Mouse (Mus musculus): ENCODE measurements around the gene Pitx2. TPM values are rescaled to one million over a fixed set of nuclear protein-coding genes. Genes with fewer than 3 reads are reported as not detected.

The Pitx2 gene
- total RNA-seq (2021): 1 to 10 TPM; 1.3 TPM

DNA sequence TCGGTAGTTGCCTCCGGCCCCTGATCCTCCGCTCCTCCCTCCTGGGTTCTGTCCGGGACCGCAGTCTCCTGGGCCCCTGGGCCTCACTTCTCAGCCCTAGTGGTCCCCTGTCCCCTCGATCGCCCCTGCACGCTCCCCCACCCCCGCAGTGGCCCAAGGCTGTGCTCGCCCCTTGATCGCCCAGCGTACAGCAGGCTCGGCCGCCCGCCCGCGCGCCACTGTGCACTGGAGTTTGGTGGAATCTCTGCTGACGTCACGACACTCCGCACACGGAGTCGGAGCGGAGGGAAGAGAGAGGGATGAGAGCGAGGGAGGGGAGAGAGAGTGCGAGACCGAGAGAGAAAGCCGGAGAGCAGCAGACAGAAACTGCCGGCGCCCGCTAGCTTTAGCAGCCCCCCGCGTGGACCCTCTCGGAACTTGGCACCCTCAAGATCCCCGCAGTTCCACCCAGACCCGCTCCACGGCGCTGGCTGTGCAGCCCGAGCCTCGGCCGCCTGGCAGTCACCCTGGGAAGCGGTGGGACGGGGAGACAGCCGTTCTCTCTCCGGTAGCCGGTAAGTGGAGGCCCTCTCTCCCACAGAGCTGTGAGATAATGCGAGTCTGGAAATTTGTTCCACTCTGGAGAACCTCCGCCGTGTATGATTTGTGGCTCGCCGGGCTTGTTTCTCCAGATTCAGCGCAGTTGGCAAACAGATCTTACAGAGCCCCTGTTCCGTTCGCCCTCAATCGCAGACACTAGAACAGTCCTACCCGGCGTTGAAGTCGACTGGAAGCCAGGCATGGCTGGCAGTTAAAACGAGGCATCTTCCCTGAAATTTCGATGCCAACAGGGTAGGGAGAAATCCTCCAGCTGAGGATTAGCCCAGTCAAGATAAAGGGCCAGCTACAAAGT is at the start of gene Pitx2:
Pitx2 (plus strand) TSS at position 270 of the 892 bp plus-strand sequence.
- DNase-seq (ENCODE audit: low spot score): no peak
- intact Hi-C loops (cut with DNase I): no loop called here

DNA sequence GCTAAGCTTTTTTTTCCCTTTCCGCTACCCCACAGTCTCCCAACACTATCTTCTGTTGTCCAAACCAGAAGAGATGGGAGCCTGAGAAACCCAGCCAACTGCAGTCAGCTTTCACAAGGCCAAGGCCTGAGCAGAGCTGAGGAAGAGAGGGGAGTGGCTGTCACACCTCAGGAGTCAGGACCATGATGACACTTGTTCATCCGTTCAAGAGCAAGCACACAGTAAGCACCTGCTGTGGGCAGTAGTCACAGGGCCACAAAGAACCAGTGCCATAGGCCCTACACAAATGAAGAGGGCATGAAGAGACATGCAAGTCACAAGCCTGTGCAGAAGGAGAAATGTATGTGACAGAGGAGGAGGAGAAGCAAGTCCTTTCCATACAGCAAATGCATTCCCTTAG is 49.7 kb upstream of the Pitx2 start:
- DNase-seq (ENCODE audit: low spot score): no peak
- intact Hi-C loops (cut with DNase I): no loop called here

DNA sequence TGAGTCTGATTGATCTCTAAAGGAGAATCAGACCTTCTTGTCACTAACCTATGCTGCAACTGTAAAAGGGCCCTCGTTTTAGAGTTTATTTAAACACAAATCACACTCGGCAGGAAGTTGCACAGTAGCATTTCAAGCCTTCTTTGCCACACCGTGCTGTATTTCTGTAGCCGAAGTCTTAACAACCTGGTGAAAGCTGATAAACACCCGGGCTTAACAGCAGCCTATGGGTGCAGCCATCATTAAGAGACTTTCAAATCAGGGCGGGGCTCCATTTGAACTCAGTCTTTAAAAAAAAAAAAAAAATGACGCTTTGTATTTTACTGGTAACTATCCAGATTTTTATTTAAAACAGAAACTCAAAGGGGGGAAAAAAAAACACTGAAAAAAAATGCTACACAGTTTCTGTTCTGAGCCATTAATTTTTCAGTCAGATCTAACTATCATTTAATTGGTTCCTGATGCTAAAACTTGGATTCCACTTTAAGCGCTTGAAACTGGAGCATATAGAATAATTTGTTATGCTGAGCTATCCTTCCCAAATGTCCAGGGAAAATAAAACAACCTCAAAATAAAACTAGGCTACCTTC is 48.5 kb upstream of the Pitx2 start:
- intact Hi-C loops (cut with DNase I): no loop called here
- no peak for DNase-seq (ENCODE audit: low spot score)

DNA sequence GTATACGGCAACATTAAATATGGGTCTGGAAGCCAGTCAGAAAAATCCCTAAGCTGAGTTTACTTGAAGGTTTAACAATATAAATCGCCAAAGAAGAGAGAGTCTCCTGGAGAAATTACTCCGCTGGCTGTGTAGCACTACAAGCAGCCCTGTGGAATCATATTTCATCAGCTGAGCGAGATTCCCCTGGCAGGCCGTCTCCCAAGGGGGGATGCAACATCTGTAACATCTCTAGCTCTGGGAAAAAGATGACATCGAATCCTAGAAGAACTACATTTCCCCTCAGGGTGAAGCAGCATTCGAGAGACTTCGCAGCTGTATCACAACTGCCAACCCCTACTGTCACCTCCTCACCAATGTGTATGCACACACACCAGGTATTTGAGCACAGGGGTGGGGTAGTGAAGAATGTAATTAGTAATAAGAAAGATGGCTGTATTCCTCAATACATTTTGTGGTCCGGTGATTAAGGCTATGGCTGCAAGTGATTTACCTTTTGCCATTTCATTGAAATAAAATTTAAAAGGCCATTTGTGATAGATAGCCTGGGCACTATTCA is 40.8 kb upstream of the Pitx2 start:
- no peak for DNase-seq (ENCODE audit: low spot score)
- intact Hi-C loops (cut with DNase I): no loop called here

DNA sequence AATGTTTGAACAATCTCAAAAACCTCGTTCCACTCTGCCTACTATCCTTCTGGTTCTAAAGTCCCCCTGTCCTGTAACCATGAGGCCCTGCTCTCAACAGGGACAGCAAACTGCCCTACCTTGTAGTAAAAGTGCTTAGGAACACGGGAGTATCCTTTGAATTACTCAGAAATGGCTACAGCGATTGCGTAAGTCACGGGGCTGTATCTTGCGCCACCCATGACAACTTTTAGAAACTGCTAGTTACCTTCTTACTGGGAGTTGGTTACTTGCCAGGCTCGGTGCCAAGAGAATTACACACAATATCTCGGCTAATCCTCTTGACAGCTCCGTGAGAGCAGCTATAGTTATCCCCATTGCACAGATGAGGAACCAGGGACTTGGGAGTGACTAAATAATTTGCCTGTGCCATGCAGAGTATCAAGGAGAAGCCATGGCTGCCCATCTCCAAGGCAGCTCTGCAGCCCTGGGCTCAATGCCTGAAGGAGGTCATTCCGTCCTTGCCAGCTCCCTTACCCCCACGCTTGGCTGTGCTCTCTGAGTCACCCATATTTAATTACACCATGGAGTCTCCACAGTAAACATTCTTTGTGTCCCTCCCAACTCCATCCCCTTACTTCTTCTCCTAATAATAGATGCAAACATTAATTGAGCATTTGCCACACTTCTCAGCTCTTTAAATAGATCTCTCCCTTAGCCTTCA is 38.2 kb upstream of the Pitx2 start:
- no peak for DNase-seq (ENCODE audit: low spot score)
- intact Hi-C loops (cut with DNase I): no loop called here

DNA sequence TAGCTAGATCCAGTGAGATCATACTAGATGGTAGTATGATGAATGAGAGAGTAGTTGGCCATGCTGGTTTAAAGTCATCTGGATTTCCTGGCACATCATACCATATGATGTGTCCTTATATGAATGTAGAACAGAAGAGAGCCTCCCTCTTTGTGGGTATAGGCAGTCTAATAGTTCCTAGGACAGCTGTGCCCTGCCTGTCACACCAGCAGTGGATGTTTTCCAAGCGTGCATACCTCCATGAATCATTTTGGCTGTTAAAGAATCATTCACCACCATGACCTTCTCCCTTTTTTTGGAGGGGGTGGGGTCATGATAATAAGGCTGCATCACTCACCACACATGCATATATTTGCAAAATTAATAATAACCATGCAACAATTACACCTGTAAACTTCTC is 35.4 kb upstream of the Pitx2 start:
- intact Hi-C loops (cut with DNase I): no loop called here
- DNase-seq (ENCODE audit: low spot score): no peak

DNA sequence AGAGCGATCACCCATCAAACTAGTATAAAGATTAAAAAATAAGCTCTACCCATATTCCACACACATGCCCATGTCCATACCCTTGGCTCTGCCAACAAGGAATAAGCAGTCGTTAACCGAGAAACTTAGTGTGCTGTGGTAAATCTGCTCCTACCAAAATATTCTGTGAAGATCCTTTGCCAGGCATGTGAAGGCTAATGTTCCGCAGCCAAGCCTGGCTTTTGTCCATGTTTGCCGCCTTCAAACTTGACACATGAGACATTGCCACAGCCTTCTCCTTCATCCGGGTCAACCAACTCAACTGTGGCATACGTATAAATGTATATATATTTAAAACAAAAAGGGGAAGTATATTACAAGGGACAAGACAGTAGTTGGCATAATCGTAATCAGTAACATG is 34.0 kb upstream of the Pitx2 start:
- no peak for DNase-seq (ENCODE audit: low spot score)
- intact Hi-C loops (cut with DNase I): no loop called here

DNA sequence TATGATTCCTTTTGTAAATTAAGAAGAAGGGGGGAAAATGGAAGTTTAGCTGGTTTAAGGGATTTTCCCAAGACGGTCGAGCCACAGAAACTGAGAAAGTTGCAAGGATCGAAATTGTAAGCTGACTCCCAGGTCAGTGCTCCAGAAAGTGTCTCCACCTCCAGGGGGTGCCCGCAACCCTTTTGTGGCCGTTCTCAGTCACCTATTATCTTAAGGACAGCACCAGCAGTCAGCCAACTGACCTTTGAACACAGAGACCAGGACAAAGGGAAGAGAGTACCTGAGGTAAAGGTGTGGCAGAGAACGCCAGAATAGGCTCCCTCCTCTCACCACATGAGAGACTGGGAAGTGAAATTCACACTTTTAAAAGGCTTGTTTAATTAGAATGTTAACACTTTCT is 33.0 kb upstream of the Pitx2 start:
- no peak for DNase-seq (ENCODE audit: low spot score)
- intact Hi-C loops (cut with DNase I): no loop called here

DNA sequence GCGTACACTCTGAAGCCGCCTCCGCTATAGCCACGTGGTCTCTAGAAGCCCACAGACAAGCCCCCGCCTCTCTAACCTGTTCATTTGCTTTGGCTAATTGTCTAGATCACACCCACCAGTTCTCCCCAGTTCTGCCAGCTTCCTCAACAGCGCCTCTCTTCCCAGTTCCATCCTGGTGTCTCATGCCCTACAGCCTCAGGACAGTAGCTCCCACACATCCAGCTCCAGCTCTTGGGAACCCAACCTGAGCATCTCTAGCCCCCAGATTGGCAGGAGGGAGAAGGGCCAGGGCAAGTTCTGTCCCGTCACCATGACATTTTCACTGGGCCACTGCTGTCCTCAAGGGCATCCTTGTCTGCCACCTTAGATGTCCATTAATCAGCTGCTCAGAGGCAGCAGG is 29.3 kb upstream of the Pitx2 start:
- intact Hi-C loops (cut with DNase I): no loop called here
- DNase-seq (ENCODE audit: low spot score): no peak

DNA sequence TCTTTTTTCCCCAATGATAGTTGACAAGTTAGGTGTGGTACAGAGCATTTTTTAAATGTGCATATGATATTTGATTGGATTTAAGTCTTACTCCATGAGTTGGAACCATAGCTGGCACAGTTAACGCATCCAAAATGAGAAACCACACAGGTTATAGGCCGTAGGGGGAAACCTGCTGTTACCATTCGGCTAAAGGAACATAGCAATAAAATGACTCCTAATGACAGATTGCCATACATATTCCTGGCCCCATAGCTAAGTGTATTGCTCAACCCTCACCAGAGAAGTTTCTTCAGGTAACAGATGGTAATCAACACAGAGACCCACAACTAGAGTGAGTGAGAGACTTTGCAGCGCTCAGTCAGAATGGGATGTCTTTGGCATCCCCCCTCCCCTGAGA is 27.9 kb upstream of the Pitx2 start:
- DNase-seq (ENCODE audit: low spot score): no peak
- intact Hi-C loops (cut with DNase I): no loop called here

DNA sequence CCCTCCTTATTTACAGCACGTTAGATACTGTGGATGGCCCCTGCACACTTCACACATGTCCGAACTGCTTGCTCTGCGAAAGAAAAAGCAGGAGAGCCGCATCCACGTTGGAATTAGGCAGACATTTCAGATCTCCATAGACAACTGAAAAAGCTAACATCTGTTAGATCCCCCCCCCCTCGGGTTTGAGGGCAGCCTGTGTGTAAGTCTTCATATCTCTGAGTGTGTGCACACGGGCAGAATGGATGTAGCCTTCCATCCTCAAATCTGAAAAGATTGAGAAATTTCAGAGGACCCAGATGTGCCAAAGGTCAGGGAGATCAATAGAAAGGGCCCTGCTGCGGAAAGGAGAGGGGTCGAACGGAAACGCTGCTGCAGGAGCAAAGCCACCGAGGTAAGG is 5.2 kb upstream of the Pitx2 start:
- intact Hi-C loops (cut with DNase I): no loop called here

DNA sequence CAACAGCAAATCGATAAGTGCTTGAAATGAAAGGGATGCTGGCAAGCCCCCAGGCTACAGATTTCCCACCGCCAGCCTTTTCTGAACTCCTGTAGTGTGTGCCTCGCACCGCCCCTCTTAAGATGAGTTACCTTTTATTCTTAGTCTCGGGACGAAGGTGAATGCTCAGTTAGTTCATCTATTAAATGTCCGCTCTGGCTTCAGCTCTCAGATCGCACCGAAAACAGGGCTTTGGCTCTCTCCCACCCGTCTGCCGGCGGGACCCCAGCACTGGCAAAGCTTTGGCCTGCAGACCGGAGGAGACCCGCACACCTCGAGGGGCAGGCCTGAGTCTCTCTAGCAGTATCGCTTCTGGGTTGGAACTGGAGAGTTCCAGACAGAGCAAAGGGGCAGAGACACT is 4.6 kb upstream of the Pitx2 start:
- intact Hi-C loops (cut with DNase I): no loop called here
- no peak for DNase-seq (ENCODE audit: low spot score)

More for the DNA sequence above, 5.2 kb upstream of the Pitx2 start:
- DNase-seq (ENCODE audit: low spot score): no peak

DNA sequence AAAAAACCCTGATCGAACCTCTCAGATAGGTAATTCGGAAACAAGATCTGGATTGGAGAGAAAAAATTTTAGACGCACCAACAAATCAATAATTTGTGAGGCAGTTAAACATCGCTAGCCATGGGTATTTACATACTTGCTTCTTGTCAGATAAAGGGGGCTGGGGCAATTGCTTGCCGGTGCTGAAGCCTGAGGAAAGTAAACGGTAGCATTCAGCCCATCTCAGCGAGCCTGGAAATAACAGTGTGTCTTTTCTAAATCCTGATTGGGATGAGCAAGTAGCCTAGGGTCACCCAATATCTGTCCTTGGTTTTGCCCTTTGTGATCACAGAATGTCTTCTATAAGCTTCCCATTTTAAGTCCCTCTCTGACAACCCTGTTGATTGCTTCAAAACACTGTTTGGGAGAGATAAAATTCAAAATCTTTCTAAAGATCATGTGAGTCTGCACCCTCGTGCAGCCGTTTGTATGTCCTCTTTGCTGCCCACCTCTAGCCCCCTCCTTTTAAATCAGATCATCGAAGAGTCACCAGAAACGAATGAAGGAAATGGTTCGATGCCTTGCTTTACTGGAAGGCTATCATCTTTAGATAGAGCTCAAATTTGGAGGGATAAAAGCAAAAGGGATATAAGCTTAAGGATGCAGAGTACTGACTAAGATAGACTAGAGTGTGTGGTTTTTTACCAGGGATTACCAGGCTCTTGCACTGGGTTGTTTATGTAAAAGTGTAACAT is 3.7 kb upstream of the Pitx2 start:
- DNase-seq (ENCODE audit: low spot score): no peak
- intact Hi-C loops (cut with DNase I): no loop called here

DNA sequence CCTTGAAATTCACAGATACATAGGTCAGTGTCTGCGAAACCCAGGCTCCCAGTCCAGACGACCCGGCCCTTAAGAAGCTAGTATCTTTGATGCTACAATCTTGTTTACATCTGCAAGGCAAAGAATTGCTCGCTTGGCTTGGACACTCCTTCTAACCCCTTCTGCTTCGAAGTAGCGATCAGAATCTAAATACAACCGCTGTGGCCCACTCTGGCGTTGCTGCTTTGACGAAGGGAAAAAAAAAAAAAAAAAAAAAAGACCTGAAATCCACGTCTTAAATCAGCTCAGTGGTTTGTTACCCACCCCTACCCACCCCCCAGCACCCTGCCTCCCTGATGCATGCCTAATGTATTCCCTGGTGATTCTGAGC is 3.1 kb upstream of the Pitx2 start:
- intact Hi-C loops (cut with DNase I): no loop called here
- DNase-seq (ENCODE audit: low spot score): no peak

DNA sequence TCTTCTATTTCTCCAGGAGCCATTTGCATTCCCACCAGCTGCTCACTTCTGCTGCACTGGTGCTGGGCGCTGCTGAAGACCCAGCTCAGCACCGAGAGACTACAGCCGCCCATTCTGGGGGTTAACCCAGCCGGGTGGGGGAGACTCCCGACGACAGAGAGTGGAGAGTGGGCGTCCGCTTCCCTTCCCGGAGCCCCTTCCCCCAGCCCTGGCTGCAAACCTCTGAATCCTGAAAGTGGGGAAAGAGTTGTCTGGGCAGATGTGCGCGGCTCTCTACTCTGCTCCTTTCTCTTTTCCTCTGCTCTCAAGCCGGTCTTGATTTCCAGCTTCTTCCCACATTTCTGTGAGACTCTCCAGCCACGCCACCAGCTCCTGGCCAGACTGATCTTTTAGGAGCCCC is 2.6 kb upstream of the Pitx2 start:
- intact Hi-C loops (cut with DNase I): no loop called here
- DNase-seq (ENCODE audit: low spot score): no peak

DNA sequence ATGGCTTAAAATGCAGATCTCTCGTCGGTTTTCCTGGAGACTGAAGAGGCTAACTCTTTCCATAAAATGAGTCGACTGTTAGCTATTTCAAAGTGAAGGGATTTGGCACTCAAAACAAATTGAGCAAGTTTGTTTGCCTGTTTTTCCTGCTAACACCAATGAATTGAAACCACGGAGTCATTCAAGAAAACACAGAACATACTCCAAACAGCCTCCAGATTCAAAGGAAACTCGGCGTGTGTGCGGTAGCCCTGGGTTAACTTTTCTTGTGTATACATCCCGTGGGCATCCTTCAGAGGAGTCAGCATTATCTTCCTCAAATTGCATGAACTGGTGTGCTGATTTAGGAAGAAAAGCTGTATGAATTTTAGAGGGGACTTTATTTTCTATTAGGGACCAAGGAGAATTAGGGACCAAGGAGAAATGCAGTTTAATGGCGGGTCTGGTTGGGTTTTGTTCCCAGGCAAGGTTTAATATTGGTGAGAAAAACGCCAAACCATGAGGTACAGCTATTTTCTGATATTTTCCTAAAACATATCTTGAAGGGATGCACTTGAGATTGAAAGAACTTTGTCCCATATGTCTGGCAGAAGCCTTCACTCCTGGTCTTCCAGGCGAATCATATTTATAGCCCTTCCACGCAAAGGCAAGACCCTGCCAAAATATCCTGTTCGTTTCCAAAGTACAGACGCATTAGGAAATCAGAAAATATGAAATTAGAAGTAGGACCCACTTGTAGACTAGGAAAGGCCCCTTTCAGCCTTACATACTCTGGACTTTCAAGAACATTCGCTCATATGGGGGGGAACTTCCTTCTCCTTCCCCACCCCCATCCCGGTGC is 1.7 kb upstream of the Pitx2 start:
- intact Hi-C loops (cut with DNase I): no loop called here

DNA sequence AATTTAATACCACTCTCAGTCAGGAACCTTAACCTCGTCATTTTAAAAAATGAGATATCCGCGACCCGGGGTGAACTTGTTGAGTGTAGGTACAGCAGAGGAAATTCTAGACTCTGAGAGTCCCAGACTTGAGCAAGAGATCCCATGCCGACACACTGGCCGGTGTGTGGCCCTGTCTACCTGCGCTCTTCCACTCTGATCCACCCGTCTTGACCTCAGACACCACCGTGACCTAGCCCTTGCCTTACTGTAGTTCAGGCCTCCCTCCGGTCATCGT is 1.1 kb upstream of the Pitx2 start:
- DNase-seq (ENCODE audit: low spot score): no peak
- intact Hi-C loops (cut with DNase I): no loop called here

More for the DNA sequence above, 1.7 kb upstream of the Pitx2 start:
- no peak for DNase-seq (ENCODE audit: low spot score)

DNA sequence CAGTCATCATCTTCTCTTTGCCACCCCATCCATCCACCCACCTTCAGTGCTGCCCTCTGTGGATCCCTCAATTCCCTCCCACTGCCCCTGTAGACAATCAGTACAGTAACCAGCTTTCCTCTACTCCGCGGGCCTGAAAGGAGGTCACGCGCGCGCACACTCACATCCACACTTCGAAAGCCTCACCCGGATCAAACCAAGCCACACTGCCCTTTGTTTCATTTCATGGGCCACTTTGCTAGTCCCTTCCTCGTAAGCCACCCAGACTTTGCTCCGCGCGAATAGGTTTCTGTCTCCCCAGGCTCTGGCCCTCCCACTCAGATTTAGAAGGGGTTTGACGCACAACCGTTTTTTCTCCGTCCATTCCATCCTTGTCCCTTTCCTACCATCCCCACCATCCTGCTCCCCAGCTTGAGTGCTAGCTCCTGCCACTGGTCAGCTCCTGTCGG is 494 bp upstream of the Pitx2 start:
- intact Hi-C loops (cut with DNase I): no loop called here
- no peak for DNase-seq (ENCODE audit: low spot score)

DNA sequence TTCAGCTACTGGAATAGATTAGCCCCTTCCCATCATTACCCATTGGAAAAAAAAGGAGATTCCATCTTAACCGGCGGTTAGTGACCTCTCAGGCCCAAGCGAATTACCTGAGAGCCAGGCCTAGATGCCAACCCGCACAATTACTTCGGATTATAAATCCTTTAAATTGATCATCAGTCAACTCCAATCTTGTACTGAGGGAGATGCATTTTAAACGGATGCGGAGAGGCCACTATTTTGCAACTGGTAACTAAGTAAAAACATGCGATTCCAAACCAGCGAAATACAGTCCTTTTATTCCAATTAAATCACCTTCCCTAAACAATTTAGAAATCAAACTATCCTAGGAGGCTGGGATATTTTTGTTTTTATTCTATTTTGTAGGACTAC is 818 bp downstream of the Pitx2 start:
- DNase-seq (ENCODE audit: low spot score): no peak
- intact Hi-C loops (cut with DNase I): no loop called here

DNA sequence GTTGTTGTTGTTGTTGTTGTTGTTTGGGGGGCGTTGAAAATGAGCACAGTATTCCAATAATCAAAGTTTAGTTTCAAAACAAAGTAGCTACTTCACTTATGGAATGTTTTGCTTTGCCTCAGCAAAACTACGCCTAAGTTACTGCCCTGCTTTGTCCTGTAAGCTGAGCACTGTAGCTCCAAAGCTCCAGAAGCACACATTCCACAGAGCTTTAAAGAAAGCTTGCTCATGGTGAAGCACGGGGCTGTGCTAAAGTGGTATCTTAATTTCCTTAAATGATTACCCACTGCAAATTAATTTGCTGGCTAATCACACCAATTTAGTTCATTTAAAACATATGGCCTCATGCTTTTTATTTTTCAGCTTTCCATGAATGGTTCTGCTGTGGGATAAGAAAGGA is 1.5 kb downstream of the Pitx2 start:
- no peak for DNase-seq (ENCODE audit: low spot score)
- intact Hi-C loops (cut with DNase I): no loop called here
